Mouse (Mus musculus): ENCODE results near the gene Med25.

DNA sequence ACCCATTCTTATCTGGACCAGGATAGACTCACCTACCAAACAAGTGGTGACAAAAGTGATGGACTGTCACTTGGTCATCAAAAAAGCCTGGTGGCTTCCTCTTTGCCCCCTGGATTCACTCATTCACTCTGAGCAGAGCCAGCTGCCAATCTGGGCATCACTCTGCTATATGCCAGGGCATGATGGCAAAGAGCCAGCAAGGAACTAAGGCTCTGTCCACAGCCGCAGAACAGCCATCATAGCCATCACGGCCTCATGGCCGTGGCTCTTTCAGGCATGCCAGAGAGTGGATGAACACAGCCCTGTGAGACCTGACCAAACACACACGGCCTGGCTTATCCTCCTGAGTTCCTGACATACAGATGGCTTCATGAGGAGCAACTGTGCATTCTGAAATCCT is 1.8 kb downstream of the Med25 start:
- TF ChIP-seq POLR2A (IDR thresholded peaks at IDR 0.05; ENCODE audit: low read depth, low read length) (no peak), CTCF (IDR thresholded peaks at IDR 0.05; ENCODE audit: extremely low read depth, insufficient read length, insufficient replicate concordance, low read depth, low read length) (no peak)

All from small intestine, adult 2 months (tissue).